16 mouse cellular contexts compared by ENCODE assay signal in genomic region chr10:94625606-94626005, GRCm38 (mm10).
"Had no signal": no experiment of that assay in that cellular context is flagged by ENCODE, and none has a peak within 500 bp of the region (broad histone marks: within the 10 kb centered on the region; RNA-seq: fewer than 3 reads in every experiment).

No protein-coding gene starts in this region.

- H3K9ac ChIP-seq: liver, embryonic 15.5 days; lung, embryonic 14.5 days; midbrain, embryonic 13.5 days; midbrain, embryonic 15.5 days; neural tube, embryonic 12.5 days; stomach, embryonic 15.5 days had no signal

- H3K27ac ChIP-seq: liver, embryonic 15.5 days; macrophage; midbrain, embryonic 13.5 days; midbrain, embryonic 15.5 days; neural tube, embryonic 12.5 days; stomach, embryonic 15.5 days had no signal

- H3K4me1 ChIP-seq: liver, embryonic 15.5 days; stomach, embryonic 15.5 days had no signal

- ATAC-seq: midbrain, embryonic 13.5 days; midbrain, embryonic 15.5 days had no signal

- DNase-seq: lung, adult 18-20 months; lung, embryonic 14.5 days; lung, postnatal 14 days; lung, postnatal 36 days; right cerebral cortex, postnatal 14 days; thymus, adult 18-20 months; thymus, postnatal 14 days; thymus, postnatal 36 days had no signal

- H3K36me3 ChIP-seq: liver, embryonic 15.5 days; midbrain, embryonic 13.5 days; midbrain, embryonic 15.5 days; neural tube, embryonic 12.5 days; stomach, embryonic 15.5 days had no signal

- H3K9me3 ChIP-seq: liver, embryonic 15.5 days; megakaryocyte, embryonic 14.5 days; midbrain, embryonic 13.5 days; midbrain, embryonic 15.5 days; neural tube, embryonic 12.5 days; stomach, embryonic 15.5 days had no signal

- H3K4me2 ChIP-seq: liver, embryonic 15.5 days; lung, embryonic 14.5 days; midbrain, embryonic 11.5 days; midbrain, embryonic 13.5 days; midbrain, embryonic 15.5 days; neural tube, embryonic 12.5 days; stomach, embryonic 15.5 days had no signal

- H3K27me3 ChIP-seq: midbrain, embryonic 13.5 days; midbrain, embryonic 15.5 days; stomach, embryonic 15.5 days had no signal

- H3K4me3 ChIP-seq: liver, embryonic 15.5 days; megakaryocyte, embryonic 14.5 days; midbrain, embryonic 13.5 days; midbrain, embryonic 15.5 days; neural tube, embryonic 12.5 days; stomach, embryonic 15.5 days had no signal
